Mouse (Mus musculus) Patski (cell line): Measurements from ENCODE around the gene Sh2d7. TPM values are rescaled to one million over a fixed set of nuclear protein-coding genes. Genes with fewer than 3 reads are reported as not detected.
A peak's percentile ranks its signal among the peaks of the same experiment; 100 is the strongest.
"Not testable (repeated sequence)": the region's sequence is repeated elsewhere in the genome, so short reads cannot be mapped to it uniquely, and the experiment has no call there.

Source experiments
- ATAC-seq: fragments of 100-300 bp; one replicate; pipeline ENCODE4 v1.8.0; 2021
- CTCF ChIA-PET: fragments of 350-600 bp; sonication (Branson Sonifier 250); formaldehyde crosslinking; loops from one replicate; lab custom pipeline; 2022; ENCODE audit warnings: inconsistent platforms; lab: Charles Lee
- POLR2A ChIA-PET: fragments of 350-600 bp; sonication (Branson Sonifier 250); formaldehyde crosslinking; loops from one replicate; lab custom pipeline; 2022; ENCODE audit warnings: antibody characterized with exemption, inconsistent platforms; lab: Charles Lee
- DNase-seq: peaks from one replicate; pipeline ENCODE4 v3.0.0-alpha.2; 2011; ENCODE audit warnings: low read depth, low spot score
- H3K27me3 ChIP-seq: fragments of 371-371 bp; one replicate; pipeline ENCODE4 v1.5.1; 2021
- CTCF ChIP-seq: fragments of 100-300 bp; IDR thresholded peaks from one replicate; pipeline ENCODE4 v1.5.1; 2021
- in situ Hi-C: fragments of 300-500 bp; cut with MboI; formaldehyde crosslinking; loops from 3 replicates; pipeline ENCODE4 v1.11.1; 2018; ENCODE audit warnings: low pct_unique_long_range_greater_than_20kb, mixed read lengths
- polyA plus RNA-seq: library from polyadenylated mRNA; unstranded; gene quantifications from one replicate; pipeline ENCODE4 v1.2.3, GENCODE M21; 2021

Gene Sh2d7
- polyA plus RNA-seq, 1 experiment from 2014 or later, result 0.04 TPM

DNA sequence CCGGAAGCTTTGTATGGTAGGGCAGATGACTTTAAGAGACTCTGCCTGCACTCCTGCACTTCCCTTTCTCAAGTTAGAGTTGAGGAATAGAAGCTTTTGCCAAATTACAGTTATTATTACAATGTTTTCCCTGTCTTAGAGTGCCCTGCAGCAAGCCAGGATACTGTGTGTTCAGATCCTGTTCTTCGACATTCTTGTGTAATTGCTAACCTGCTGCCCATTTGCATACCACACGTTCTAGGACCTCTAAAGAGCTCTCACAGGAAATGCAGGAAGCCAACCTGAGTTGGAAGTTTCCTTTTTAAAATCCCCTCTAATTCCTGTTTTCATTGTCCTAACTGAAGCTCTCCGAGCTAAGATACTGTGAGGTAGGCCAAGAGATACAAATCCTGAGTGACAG, 28.2 kb downstream of the Sh2d7 start:
- no peak for DNase-seq
- no peaks in the 10 kb centered on the region for H3K27me3 ChIP-seq
- POLR2A ChIA-PET, result no interaction called here
- no peak for TF ChIP-seq CTCF
- no peak for ATAC-seq
- in situ Hi-C loops, result no loop called here
- CTCF ChIA-PET, result no interaction called here

DNA sequence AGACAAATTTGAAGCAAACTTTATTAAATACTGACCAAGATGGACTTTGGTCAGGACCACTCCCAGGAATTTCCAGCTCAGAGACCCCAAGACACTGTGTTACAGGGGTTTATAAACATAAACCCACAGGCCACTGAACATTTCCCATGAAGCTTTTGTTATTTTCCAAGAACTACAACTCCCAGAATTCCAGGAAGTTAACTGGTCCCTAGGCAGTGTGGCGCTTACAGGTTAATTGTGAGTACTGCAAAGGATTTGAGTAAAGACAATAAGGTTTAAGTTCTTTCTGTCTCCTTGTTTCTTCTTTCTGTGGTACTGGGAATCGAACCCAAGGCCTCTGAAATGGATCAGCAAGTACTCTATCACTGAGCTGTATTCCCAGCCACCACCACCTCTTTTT, 29.9 kb downstream of the Sh2d7 start:
- in situ Hi-C loops, result no loop called here
- DNase-seq, result no peak
- H3K27me3 ChIP-seq, result no peaks in the 10 kb centered on the region
- ChIA-PET POLR2A (no interaction called here), CTCF (no interaction called here)
- no peak for ATAC-seq
- TF ChIP-seq CTCF, result no peak

DNA sequence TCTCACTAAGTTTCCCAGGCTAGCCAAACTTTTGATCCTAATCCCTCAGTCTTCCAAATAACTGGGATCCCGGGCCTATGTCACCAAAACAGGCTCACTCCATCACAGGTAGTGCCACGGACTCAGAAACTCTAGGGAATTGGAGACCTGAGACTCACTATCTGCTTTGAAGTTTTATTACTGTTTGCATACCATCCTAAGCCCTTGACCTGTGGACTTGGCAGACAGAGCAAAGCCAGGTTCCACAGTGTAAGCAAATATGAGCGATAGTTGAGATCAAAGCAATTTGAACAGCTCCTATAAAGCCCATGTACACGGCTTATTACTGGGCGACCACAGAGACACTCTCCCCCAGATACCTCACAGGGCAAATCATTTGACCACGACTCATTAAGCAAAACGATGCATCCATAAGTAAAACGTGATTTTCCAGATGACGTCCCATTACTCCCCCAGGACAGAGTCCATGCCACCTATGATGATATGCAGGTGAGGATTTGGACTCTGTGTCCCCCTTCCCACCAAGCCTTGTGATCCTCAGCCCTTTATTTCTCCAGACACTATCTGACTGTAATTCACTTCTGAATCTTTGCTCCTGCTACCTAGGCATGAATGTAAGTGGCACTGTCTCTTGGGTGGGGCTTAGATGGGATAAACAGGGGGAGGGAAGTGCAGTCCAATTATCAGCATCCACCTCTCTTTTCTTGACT, 32.5 kb downstream of the Sh2d7 start:
- TF ChIP-seq CTCF, result no peak

DNA sequence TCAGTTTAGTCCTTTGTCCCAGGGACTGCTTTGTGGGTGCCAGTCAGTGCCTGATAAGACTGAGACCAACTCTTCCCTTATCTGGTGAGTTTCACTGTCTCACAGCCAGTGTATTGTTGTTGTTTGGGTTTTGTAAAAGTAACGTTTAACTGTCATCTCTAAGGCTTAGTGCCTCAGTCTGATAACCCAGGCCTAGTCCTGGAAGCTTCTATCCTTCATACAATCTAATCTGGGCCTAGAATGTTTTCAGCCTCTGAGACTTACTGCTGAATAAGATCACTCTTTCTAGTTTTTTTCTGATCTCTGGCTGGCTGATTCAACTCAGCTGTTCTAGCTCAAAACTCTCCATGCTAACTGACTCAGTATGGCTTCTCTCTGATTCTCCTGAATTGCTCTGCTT, 44.9 kb downstream of the Sh2d7 start:
- no peak for TF ChIP-seq CTCF
- H3K27me3 ChIP-seq, result no peaks in the 10 kb centered on the region
- ATAC-seq (no peak), DNase-seq (no peak)
- ChIA-PET POLR2A (no interaction called here), CTCF (interaction anchor here (1.4 kb wide), 1 partner anchor 9 kb away, joined by 3 read pairs; no protein-coding TSS in a partner anchor)
- in situ Hi-C loops, result no loop called here

More for the DNA sequence above, 32.5 kb downstream of the Sh2d7 start:
- no peak for DNase-seq
- ChIA-PET CTCF (no interaction called here), POLR2A (no interaction called here)
- ATAC-seq, result no peak
- in situ Hi-C loops, result no loop called here
- peaks cover 5% of the 10 kb centered on the region for H3K27me3 ChIP-seq

DNA sequence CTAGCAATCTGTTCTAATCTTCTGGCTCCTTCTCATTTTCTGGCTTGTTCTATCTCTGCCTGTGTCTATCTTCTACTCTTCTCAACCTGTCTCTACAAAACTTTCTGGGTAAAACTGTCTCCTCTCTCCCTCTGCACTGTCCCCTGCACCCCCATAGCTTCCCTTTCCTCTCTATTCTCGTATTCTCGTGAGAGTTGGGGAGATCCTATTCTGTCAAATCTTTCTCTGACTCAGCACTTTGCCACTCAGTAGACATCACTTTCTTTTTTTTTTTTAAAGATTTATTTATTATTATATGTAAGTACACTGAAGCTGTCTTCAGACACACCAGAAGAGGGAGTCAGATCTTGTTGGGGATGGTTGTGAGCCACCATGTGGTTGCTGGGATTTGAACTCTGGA, 45.3 kb downstream of the Sh2d7 start:
- ATAC-seq, POLR2A ChIA-PET, DNase-seq, in situ Hi-C loops, H3K27me3 ChIP-seq: not testable (repeated sequence)
- CTCF ChIA-PET, result interaction anchor here (1.4 kb wide), 1 partner anchor 10 kb away, joined by 3 read pairs; no protein-coding TSS in a partner anchor

DNA sequence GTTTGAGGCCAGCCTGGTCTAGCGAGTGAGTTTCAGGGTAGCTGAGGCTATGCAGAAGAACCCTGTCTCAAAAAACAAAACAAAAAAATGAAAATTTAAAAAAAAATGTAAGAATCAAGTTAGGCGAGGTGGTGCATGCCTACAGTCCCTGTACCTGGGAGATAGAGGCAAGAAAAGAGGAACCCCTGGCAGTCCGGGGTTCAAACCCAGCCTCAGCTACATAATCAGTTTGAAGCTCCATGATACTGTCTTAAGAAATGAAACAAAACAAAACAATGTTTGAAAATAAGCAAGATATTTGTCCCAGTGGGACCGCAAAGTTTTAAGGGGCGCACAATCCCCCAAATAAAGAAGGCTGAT, 47.0 kb downstream of the Sh2d7 start:
- DNase-seq, result no peak
- no peak for TF ChIP-seq CTCF
- in situ Hi-C loops, result no loop called here
- ATAC-seq, result no peak
- CTCF ChIA-PET, result interaction anchor here (1.0 kb wide), 1 partner anchor 9 kb away, joined by 3 read pairs; no protein-coding TSS in a partner anchor
- H3K27me3 ChIP-seq, result no peaks in the 10 kb centered on the region
- POLR2A ChIA-PET, result no interaction called here

DNA sequence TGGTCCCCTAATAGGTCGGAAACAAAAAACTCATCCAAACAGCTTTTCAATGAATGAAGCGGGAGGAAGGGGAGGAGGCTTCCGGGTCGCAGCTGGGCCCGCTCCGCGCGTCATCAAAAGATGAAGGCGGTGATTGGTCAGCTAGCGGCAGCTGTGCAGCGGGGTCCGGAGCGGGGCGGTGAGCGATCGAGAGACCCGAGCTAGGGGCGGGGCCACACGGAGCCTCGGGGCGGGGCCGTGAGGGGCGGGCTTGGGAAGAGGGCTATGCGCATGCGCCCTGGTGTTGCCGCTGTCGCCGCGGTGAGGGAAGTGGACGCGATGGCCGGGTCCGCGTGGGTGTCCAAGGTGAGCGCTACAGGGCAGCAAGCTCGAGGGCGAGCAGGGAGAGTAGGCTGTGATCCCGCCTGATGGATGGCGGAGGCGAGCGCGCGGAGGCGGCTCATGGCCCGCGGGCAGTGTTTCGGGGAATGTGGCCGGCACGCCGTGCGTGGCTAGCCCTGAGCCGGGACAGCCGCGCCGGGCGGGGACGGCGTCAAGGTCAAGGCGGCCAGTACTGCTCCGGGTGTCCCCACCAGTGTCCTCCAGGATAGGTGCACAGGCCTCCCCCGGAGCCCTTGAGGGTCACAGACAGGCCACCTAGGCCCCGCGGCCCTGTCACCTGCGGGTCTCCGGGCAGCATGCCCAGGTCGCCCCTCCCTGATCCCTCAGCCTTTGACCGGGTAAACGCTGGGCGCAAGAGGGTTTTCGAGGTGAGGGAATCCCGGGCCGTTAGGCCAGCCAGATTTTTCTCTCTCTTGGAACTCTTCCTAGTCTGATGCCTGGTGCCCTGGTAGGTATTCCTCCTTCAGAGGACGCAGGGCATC, 47.6 kb downstream of the Sh2d7 start, which contains the start of gene Idh3a:
TSS of gene Idh3a (plus strand) at position 136 of the 863 bp plus-strand sequence.
- no peak for TF ChIP-seq CTCF
- H3K27me3 ChIP-seq, result no peaks in the 10 kb centered on the region
- ChIA-PET POLR2A (interaction anchor here (1.2 kb wide), 1 partner anchor 12 kb away, joined by 3 read pairs; no protein-coding TSS in a partner anchor), CTCF (interaction anchor here (1.0 kb wide), 1 partner anchor 9 kb away, joined by 3 read pairs; no protein-coding TSS in a partner anchor)
- peak; percentile 72 for DNase-seq
- in situ Hi-C loops, result no loop called here
- peak; percentile 99 for ATAC-seq

DNA sequence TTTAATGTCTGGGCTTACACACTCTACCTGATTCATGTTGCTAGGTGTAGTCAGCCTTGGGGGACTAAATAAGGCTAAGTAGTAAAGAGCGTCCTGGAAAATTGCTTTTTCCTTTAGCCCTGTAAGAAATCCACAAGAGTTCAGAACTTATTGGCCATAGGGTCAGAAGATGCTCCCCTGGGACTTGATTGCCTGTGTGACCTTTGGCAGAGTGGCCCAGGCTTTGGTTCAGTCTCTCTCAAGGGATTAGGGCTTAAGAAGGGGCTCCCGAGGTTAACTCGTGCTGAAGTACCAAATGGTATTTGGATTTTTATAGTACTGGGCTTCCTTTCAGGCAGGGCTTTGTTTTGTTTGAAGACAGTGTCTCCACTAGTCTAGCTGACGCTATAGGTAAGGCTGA, 49.1 kb downstream of the Sh2d7 start:
- no peak for TF ChIP-seq CTCF
- CTCF ChIA-PET, result no interaction called here
- ATAC-seq (no peak), DNase-seq (no peak)
- H3K27me3 ChIP-seq, result no peaks in the 10 kb centered on the region
- POLR2A ChIA-PET, result no interaction called here
- in situ Hi-C loops, result no loop called here

DNA sequence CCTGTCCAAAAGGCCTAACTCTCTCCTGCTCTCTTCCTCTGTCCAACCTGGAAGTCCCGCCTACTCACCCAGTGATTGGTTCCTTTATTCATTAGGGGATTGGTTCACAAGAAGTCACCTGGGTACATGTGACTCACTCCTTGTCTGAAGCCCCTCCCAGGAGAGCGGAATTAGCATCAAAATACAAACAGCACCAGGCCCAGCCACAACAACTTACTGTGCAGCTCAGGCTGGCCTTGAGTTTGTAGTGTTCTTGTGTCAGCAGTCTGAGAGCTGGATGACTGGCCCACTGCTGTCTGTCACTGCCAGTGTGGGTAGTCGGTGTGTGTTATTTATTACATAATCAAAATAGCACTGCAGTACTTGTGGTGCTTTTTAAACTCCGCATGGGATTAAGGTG, 54.9 kb downstream of the Sh2d7 start:
- POLR2A ChIA-PET, ATAC-seq, DNase-seq, CTCF ChIA-PET, in situ Hi-C loops, H3K27me3 ChIP-seq: not testable (repeated sequence)

Other genes starting within 250 kb of the Sh2d7 start
- 11.3 TPM for gene Dmxl2, start 37.4 kb upstream of the Sh2d7 start, polyA plus RNA-seq
- gene Cib2, start 21.2 kb downstream of the Sh2d7 start, polyA plus RNA-seq, result 74.4 TPM
- gene Idh3a, start 47.4 kb downstream of the Sh2d7 start, polyA plus RNA-seq, result 319 TPM
- 1.9 TPM for gene Acsbg1, start 122.9 kb downstream of the Sh2d7 start, polyA plus RNA-seq
- 19.6 TPM for gene Dnaja4, start 159.9 kb downstream of the Sh2d7 start, polyA plus RNA-seq
- 90.0 TPM for gene Wdr61, start 195.5 kb downstream of the Sh2d7 start, polyA plus RNA-seq
- not detected for gene Crabp1, start 225.8 kb downstream of the Sh2d7 start, polyA plus RNA-seq